Mouse (Mus musculus) CH12.LX (cell line): ENCODE results near the gene Fibp. TPM values are rescaled to one million over a fixed set of nuclear protein-coding genes. Genes with fewer than 3 reads are reported as not detected.

ENCODE experiments used
- DNase-seq: peaks from one replicate; pipeline ENCODE4 v3.0.0-alpha.2; 2013; ENCODE audit errors: extremely low read depth
- H3K27ac ChIP-seq: 2 replicates; pipeline ENCODE4 v1.5.1; 2012; ENCODE audit warnings: low read depth, mild to moderate bottlenecking, control low read depth, moderate library complexity; ENCODE audit not compliant: insufficient read depth
- H3K27me3 ChIP-seq: replicated peaks from 2 replicates; pipeline ENCODE3; 2012; ENCODE audit warnings: inconsistent platforms
- H3K36me3 ChIP-seq, 2 experiments: replicated peaks in 1 of 2; 2 replicates each; pipeline versions ENCODE3 to v1.6.1; 2012; ENCODE audit warnings: inconsistent platforms in 1 of 2, low read length in 1 of 2, mild to moderate bottlenecking in 1 of 2, mixed read lengths in 1 of 2, moderate library complexity in 1 of 2; ENCODE audit not compliant: control insufficient read depth in 1 of 2, insufficient read depth in 1 of 2
- H3K4me1 ChIP-seq, 2 experiments: 2 replicates each; pipeline ENCODE4 v1.6.1; 2012; ENCODE audit warnings: inconsistent platforms in 1 of 2, moderate library complexity in 1 of 2; ENCODE audit not compliant: insufficient read depth in 2 of 2, control insufficient read depth in 1 of 2
- H3K4me2 ChIP-seq: 2 replicates; pipeline ENCODE4 v1.6.1; 2012; ENCODE audit warnings: low read depth, mild to moderate bottlenecking, control low read depth; ENCODE audit not compliant: poor library complexity, insufficient read depth, severe bottlenecking
- H3K4me3 ChIP-seq, 3 experiments: fragments of 150-350 bp in 1 of 3; sonication (generic) in 1 of 3; replicated peaks in 1 of 3; 2 replicates each; pipeline versions ENCODE3 to v1.5.1; 2011 to 2012; ENCODE audit warnings: low read depth in 2 of 3, low read length in 2 of 3, mild to moderate bottlenecking in 2 of 3, moderate library complexity in 2 of 3, control low read depth in 1 of 3, improper control_type of control experiment in 1 of 3, inconsistent platforms in 1 of 3, mixed read lengths in 1 of 3; ENCODE audit not compliant: poor library complexity in 1 of 3
- H3K79me2 ChIP-seq: replicated peaks from 2 replicates; pipeline ENCODE4 v1.6.1; 2012; ENCODE audit warnings: mild to moderate bottlenecking, moderate library complexity; ENCODE audit not compliant: control insufficient read depth, poor library complexity, insufficient read depth, severe bottlenecking; ENCODE audit errors: extremely low read depth
- H3K9ac ChIP-seq: 2 replicates; pipeline ENCODE4 v1.6.1; 2012; ENCODE audit warnings: low read depth, mild to moderate bottlenecking, control low read depth, moderate library complexity; ENCODE audit not compliant: insufficient read depth
- H3K9me3 ChIP-seq: replicated peaks from 2 replicates; pipeline ENCODE3; 2012; ENCODE audit warnings: low read length, inconsistent platforms, mixed read lengths
- CHD1 ChIP-seq: IDR thresholded peaks from 2 replicates; pipeline ENCODE4 v1.6.1; 2012; ENCODE audit warnings: low read depth, low read length, improper control_type of control experiment, inconsistent platforms
- ETS1 ChIP-seq: conservative IDR thresholded peaks from 2 replicates; pipeline ENCODE4 v1.6.1; 2012; ENCODE audit warnings: low read depth, mild to moderate bottlenecking, inconsistent platforms, low read length, improper control_type of control experiment, moderate library complexity
- JUN ChIP-seq: IDR thresholded peaks from 2 replicates; pipeline ENCODE4 v1.6.1; 2011; ENCODE audit warnings: low read depth, mild to moderate bottlenecking, low read length, improper control_type of control experiment, moderate library complexity; ENCODE audit not compliant: insufficient read depth
- JUND ChIP-seq: conservative IDR thresholded peaks from 2 replicates; pipeline ENCODE4 v1.6.1; 2011; ENCODE audit warnings: low read depth, low read length, improper control_type of control experiment
- MEF2A ChIP-seq: IDR thresholded peaks from 2 replicates; pipeline ENCODE4 v1.6.1; 2014; ENCODE audit warnings: low read depth, mild to moderate bottlenecking, inconsistent platforms, low read length, improper control_type of control experiment, borderline replicate concordance
- MXI1 ChIP-seq: IDR thresholded peaks from 2 replicates; pipeline ENCODE4 v1.6.1; 2011; ENCODE audit warnings: mild to moderate bottlenecking, low read depth, low read length, improper control_type of control experiment
- NELFE ChIP-seq: IDR thresholded peaks from 2 replicates; pipeline ENCODE4 v1.6.1; 2011; ENCODE audit warnings: low read depth, low read length, improper control_type of control experiment
- NRF1 ChIP-seq: IDR thresholded peaks from 2 replicates; pipeline ENCODE4 v1.6.1; 2014; ENCODE audit warnings: low read depth, mild to moderate bottlenecking, inconsistent platforms, low read length, improper control_type of control experiment, moderate library complexity
- PAX5 ChIP-seq: IDR thresholded peaks from 2 replicates; pipeline ENCODE4 v1.6.1; 2012; ENCODE audit warnings: low read length, inconsistent platforms, mixed read lengths
- POLR2AphosphoS2 ChIP-seq: IDR thresholded peaks from 2 replicates; pipeline ENCODE4 v1.6.1; 2011; ENCODE audit warnings: low read depth, low read length, improper control_type of control experiment
- SIN3A ChIP-seq: IDR thresholded peaks from 2 replicates; pipeline ENCODE4 v1.6.1; 2012; ENCODE audit warnings: low read length, improper control_type of control experiment, inconsistent platforms
- TCF12 ChIP-seq: IDR thresholded peaks from 2 replicates; pipeline ENCODE4 v1.6.1; 2014; ENCODE audit warnings: low read depth, mild to moderate bottlenecking, inconsistent platforms, low read length, improper control_type of control experiment
- USF1 ChIP-seq: IDR thresholded peaks from 2 replicates; pipeline ENCODE4 v1.6.1; 2014; ENCODE audit warnings: low read depth, mild to moderate bottlenecking, inconsistent platforms, low read length, improper control_type of control experiment
- ZNF384 ChIP-seq: IDR thresholded peaks from 2 replicates; pipeline ENCODE4 v1.6.1; 2012; ENCODE audit warnings: low read depth, low read length, improper control_type of control experiment, inconsistent platforms
- dilution Hi-C: fragments of 300-500 bp; cut with MboI; formaldehyde crosslinking; loops from 2 replicates; pipeline ENCODE4 v1.14.3; 2020; ENCODE audit warnings: low sequenced_read_pairs; ENCODE audit not compliant: extremely low pct_unique_long_range_greater_than_20kb, extremely low pct_ligation_motif_present
- in situ Hi-C: fragments of 300-500 bp; cut with MboI; formaldehyde crosslinking; loops from 3 replicates; pipeline ENCODE4 v1.14.3; 2019; ENCODE audit warnings: low sequenced_read_pairs, low pct_ligation_motif_present, low pct_unique_long_range_greater_than_20kb, mixed read lengths
- polyA plus RNA-seq: library from polyadenylated mRNA; unstranded; fragments of >175 nt; gene quantifications from 2 replicates; pipeline ENCODE4 v1.2.1, GENCODE M21; 2012; ENCODE audit warnings: low read depth; ENCODE audit not compliant: insufficient read length
- total RNA-seq, 2 experiments: library from RNA; depleted of rRNA; stranded (reverse); fragments of 300-350 nt in 1 of 2; fragments of >200 nt in 1 of 2; gene quantifications; 2 replicates each; pipeline ENCODE4 v1.2.3; 2012 to 2014

The Fibp gene
- total and polyA plus RNA-seq, 3 experiments: 29.1 to 74.9 (median 37.5) TPM

GRCm38 (mm10) chr19:5422267-5422666, 38.1 kb upstream of the Fibp start:
- dilution Hi-C loops: no loop called here

GRCm38 (mm10) chr19:5422895-5423443, 37.4 kb upstream of the Fibp start:
- Histone ChIP-seq H3K9ac (no peak overlapping the region), H3K4me3 (no peak overlapping the region), H3K4me2 (no peak overlapping the region), H3K36me3 (peaks cover 35 to 68% of the 10 kb centered on the region in 2 experiments), H3K79me2 (no peaks in the 10 kb centered on the region; the same call in 1 of the 2 replicates), H3K9me3 (no peaks in the 10 kb centered on the region), H3K27me3 (no peaks in the 10 kb centered on the region), H3K4me1 (peaks cover 16 to 32% of the 10 kb centered on the region in 2 experiments), H3K27ac (no peak overlapping the region)
- dilution Hi-C loops (no loop called here), in situ Hi-C loops (no loop called here)
- no peak for DNase-seq
- TF ChIP-seq NELFE (no peak), MXI1 (no peak), JUND (no peak), TCF12 (no peak), JUN (no peak), NRF1 (no peak), SIN3A (no peak), ETS1 (no peak)

More at GRCm38 (mm10) chr19:5422267-5422666, 38.1 kb upstream of the Fibp start:
- Histone ChIP-seq H3K9ac (no peak overlapping the region), H3K27me3 (no peaks in the 10 kb centered on the region), H3K79me2 (no peaks in the 10 kb centered on the region; the same call in 1 of the 2 replicates), H3K4me3 (no peak overlapping the region), H3K27ac (no peak overlapping the region), H3K36me3 (peaks cover 35 to 72% of the 10 kb centered on the region in 2 experiments), H3K9me3 (no peaks in the 10 kb centered on the region), H3K4me1 (peaks cover 16 to 32% of the 10 kb centered on the region in 2 experiments), H3K4me2 (no peak overlapping the region)
- TF ChIP-seq SIN3A: no peak
- no peak for TF ChIP-seq NRF1
- TF ChIP-seq MEF2A: no peak
- TF ChIP-seq CHD1: no peak
- TF ChIP-seq USF1: no peak
- no peak for TF ChIP-seq PAX5
- TF ChIP-seq ZNF384: no peak
- no peak for TF ChIP-seq POLR2AphosphoS2
- no peak for DNase-seq
- in situ Hi-C loops: no loop called here
